ENCODE assay signal across 14 mouse cellular contexts in genomic region chr1:121249081-121249480, GRCm38 (mm10).
DNase-seq lines count a peak whose midpoint lies in the region; ATAC-seq and TF ChIP-seq lines count a peak whose summit lies in the region.
"Had no signal": no experiment of that assay in that cellular context is flagged by ENCODE, and none has a peak within 500 bp of the region (broad histone marks: within the 10 kb centered on the region; RNA-seq: fewer than 3 reads in every experiment).

No protein-coding gene starts in this region.

- 46% methylated on average over 1 of the region's 1 CpGs for WGBS in heart, postnatal 0 days
- 53% methylated on average over 1 of the region's 1 CpGs for WGBS in heart, embryonic 12.5 days
- WGBS in midbrain, embryonic 11.5 days, result 67% methylated on average over 1 of the region's 1 CpGs
- 65% methylated on average over 1 of the region's 1 CpGs for WGBS in midbrain, embryonic 13.5 days

- TF ChIP-seq CTCF in heart, postnatal 0 days (IDR thresholded peaks at IDR 0.05; ENCODE audit: low read depth), result peak; percentile 33

- no peak overlapping the region for H3K27ac ChIP-seq in heart, postnatal 0 days (ENCODE audit: low read depth)
- H3K27ac ChIP-seq in heart, embryonic 12.5 days (ENCODE audit: poor library complexity, severe bottlenecking), result no peak overlapping the region
- no peak overlapping the region for H3K27ac ChIP-seq in midbrain, embryonic 11.5 days (ENCODE audit: low read depth, low read length)
- H3K27ac ChIP-seq in midbrain, embryonic 13.5 days, result no peak overlapping the region
- H3K27ac ChIP-seq: forebrain, embryonic 12.5 days; heart, embryonic 13.5 days; midbrain, embryonic 12.5 days had no signal

- H3K36me3 ChIP-seq in heart, postnatal 0 days (replicated peaks; ENCODE audit: control insufficient read depth, insufficient read depth, low read length), result no peaks in the 10 kb centered on the region
- no peaks in the 10 kb centered on the region for H3K36me3 ChIP-seq in heart, embryonic 12.5 days
- no peaks in the 10 kb centered on the region for H3K36me3 ChIP-seq in midbrain, embryonic 11.5 days (ENCODE audit: control insufficient read depth, insufficient read depth, low read length)
- no peaks in the 10 kb centered on the region for H3K36me3 ChIP-seq in midbrain, embryonic 13.5 days
- H3K36me3 ChIP-seq: forebrain, embryonic 12.5 days; heart, embryonic 13.5 days; midbrain, embryonic 12.5 days had no signal

- H3K9ac ChIP-seq in heart, postnatal 0 days (replicated peaks; ENCODE audit: low read depth, low read length), result no peak overlapping the region
- no peak overlapping the region for H3K9ac ChIP-seq in heart, embryonic 12.5 days
- no peak overlapping the region for H3K9ac ChIP-seq in midbrain, embryonic 11.5 days (ENCODE audit: low read length)
- no peak overlapping the region for H3K9ac ChIP-seq in midbrain, embryonic 13.5 days (replicated peaks)
- H3K9ac ChIP-seq: forebrain, embryonic 12.5 days; heart, embryonic 13.5 days; midbrain, embryonic 12.5 days had no signal

- ATAC-seq in heart, postnatal 0 days (ENCODE audit: insufficient read depth, low read depth), result no peak
- no peak for ATAC-seq in heart, embryonic 12.5 days (ENCODE audit: insufficient number of reproducible peaks, low FRiP score)
- no peak for ATAC-seq in midbrain, embryonic 11.5 days (ENCODE audit: low FRiP score)
- ATAC-seq in midbrain, embryonic 13.5 days, result no peak
- ATAC-seq: intestine, embryonic 16.5 days had no signal

- no peaks in the 10 kb centered on the region for H3K27me3 ChIP-seq in heart, postnatal 0 days (ENCODE audit: control insufficient read depth, insufficient read depth, low read length)
- no peaks in the 10 kb centered on the region for H3K27me3 ChIP-seq in heart, embryonic 12.5 days (replicated peaks)
- no peaks in the 10 kb centered on the region for H3K27me3 ChIP-seq in midbrain, embryonic 11.5 days (ENCODE audit: control insufficient read depth, insufficient read depth, low read length)
- H3K27me3 ChIP-seq in midbrain, embryonic 13.5 days, result no peaks in the 10 kb centered on the region
- H3K27me3 ChIP-seq: forebrain, embryonic 12.5 days; heart, embryonic 13.5 days; midbrain, embryonic 12.5 days had no signal

- no peak for DNase-seq in heart, postnatal 0 days (ENCODE audit: low spot score)
- peak; percentile 80 for DNase-seq in midbrain, embryonic 11.5 days (ENCODE audit: low spot score, missing footprints)
- peak; percentile 41 for DNase-seq in ZHBTc4 (ENCODE audit: low read depth, low spot score)
- DNase-seq in retina, embryonic 14.5 days (ENCODE audit: low spot score), result peak; percentile 27
- no peak for DNase-seq in T-cell, adult 2 months (ENCODE audit: low spot score)
- no peak for DNase-seq in cerebellum, adult 11-12 months
- DNase-seq: left cerebral cortex, postnatal 4 days; thymus, adult 2 months had no signal

- H3K4me2 ChIP-seq in heart, postnatal 0 days (ENCODE audit: low read depth, low read length), result no peak overlapping the region
- no peak overlapping the region for H3K4me2 ChIP-seq in heart, embryonic 12.5 days
- no peak overlapping the region for H3K4me2 ChIP-seq in midbrain, embryonic 11.5 days
- H3K4me2 ChIP-seq in midbrain, embryonic 13.5 days (replicated peaks), result no peak overlapping the region
- H3K4me2 ChIP-seq: forebrain, embryonic 12.5 days; heart, embryonic 13.5 days; midbrain, embryonic 12.5 days had no signal

- H3K4me3 ChIP-seq in heart, postnatal 0 days (ENCODE audit: low read depth, low read length), result no peak overlapping the region
- no peak overlapping the region for H3K4me3 ChIP-seq in heart, embryonic 12.5 days
- no peak overlapping the region for H3K4me3 ChIP-seq in midbrain, embryonic 11.5 days (ENCODE audit: low read depth, low read length)
- H3K4me3 ChIP-seq in midbrain, embryonic 13.5 days (replicated peaks), result no peak overlapping the region
- H3K4me3 ChIP-seq: forebrain, embryonic 12.5 days; heart, embryonic 13.5 days; midbrain, embryonic 12.5 days had no signal

- TF ChIP-seq EP300 in heart, postnatal 0 days (IDR thresholded peaks at IDR 0.05; ENCODE audit: low read depth), result no peak

- no peaks in the 10 kb centered on the region for H3K4me1 ChIP-seq in heart, postnatal 0 days (ENCODE audit: control insufficient read depth, insufficient read depth)
- no peaks in the 10 kb centered on the region for H3K4me1 ChIP-seq in heart, embryonic 12.5 days (replicated peaks)
- H3K4me1 ChIP-seq in midbrain, embryonic 11.5 days (ENCODE audit: control insufficient read depth, insufficient read depth, low read length), result no peaks in the 10 kb centered on the region
- no peaks in the 10 kb centered on the region for H3K4me1 ChIP-seq in midbrain, embryonic 13.5 days (replicated peaks)
- H3K4me1 ChIP-seq: forebrain, embryonic 12.5 days; heart, embryonic 13.5 days; midbrain, embryonic 12.5 days had no signal

- no peaks in the 10 kb centered on the region for H3K9me3 ChIP-seq in heart, postnatal 0 days (replicated peaks; ENCODE audit: control insufficient read depth, low read length)
- no peaks in the 10 kb centered on the region for H3K9me3 ChIP-seq in heart, embryonic 12.5 days (replicated peaks)
- no peaks in the 10 kb centered on the region for H3K9me3 ChIP-seq in midbrain, embryonic 11.5 days (ENCODE audit: control insufficient read depth, low read length)
- no peaks in the 10 kb centered on the region for H3K9me3 ChIP-seq in midbrain, embryonic 13.5 days
- H3K9me3 ChIP-seq: forebrain, embryonic 12.5 days; heart, embryonic 13.5 days; midbrain, embryonic 12.5 days had no signal

Comparison
In these comparisons a context has a peak if more than half of its experiments do, and no peak if none do; other contexts are left out.
1. DNase-seq: peak in midbrain, embryonic 11.5 days (single experiment), ZHBTc4 (single experiment) and retina, embryonic 14.5 days (single experiment); none in heart, postnatal 0 days (single experiment), T-cell, adult 2 months (single experiment) and cerebellum, adult 11-12 months (single experiment).